Mouse (Mus musculus): ENCODE measurements at regions not wholly inside any gene's neighbourhood (a gene's known extent, or its start where the extent isn't known, plus 50 kb on each side); places are given as distances from the start of the nearest gene placed in this dataset.

DNA sequence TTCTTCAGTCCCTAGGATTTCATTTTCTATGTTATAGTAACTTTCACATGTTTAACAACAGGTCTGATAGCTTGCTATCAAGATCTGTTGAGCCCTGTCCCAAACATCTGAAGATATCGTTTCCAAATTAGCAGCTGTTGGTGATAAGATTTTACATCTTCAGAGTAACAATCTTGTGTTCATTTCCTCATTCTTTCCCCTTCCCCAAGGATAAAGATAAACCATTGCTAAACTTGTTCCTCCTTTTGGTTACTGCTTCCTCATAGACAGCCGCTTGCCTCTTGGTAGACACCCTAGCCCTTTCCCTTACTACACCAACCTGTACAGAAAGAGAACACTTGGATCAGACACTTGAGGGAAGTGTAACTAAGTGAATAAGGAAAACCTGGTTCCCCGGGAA, 58.6 kb downstream of the Kcnrg start:
- no peak for DNase-seq (ENCODE audit: low spot score)
- intact Hi-C loops (cut with DNase I) = no loop called here

DNA sequence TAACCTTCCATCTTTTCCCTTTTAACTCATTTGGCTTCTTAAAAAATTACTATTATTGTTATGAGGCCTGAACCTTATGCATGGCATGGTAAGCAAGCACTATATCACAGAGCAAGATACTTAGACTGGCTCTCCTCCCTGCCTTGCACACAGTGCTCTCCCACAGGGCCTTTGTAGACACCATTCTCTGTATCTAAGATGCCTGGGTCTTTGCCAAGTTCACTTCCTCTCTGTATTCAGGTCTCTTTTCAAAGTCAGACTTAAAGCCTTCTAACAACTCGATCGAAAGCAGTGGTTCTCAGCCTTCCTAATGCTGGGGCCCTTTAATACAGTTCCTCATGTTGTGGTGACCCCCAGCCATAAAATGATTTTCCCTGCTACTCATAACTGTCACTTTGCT, 65.9 kb downstream of the Kcnrg start:
- no peak for DNase-seq (ENCODE audit: low spot score)
- intact Hi-C loops (cut with DNase I) = no loop called here

DNA sequence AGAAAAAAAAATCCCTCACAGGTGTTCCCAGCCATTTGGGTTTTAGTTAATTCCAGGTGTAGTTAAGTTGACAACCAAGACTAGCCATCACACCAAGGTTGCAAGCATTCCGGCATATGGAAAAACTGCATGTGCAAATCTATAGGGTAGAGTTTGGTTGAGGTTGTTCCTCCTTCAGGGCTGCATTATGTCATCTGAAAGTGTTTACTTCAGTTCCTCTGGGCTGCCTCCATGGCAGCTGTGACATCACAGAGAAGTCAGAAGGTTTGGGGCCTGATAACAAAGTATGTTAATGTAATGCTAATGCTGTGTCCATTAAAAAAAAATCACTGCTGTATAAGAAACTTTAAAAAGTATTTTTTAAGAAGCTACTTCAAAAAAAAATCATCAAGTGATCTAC, 70.8 kb downstream of the Kcnrg start:
- intact Hi-C loops (cut with DNase I) = no loop called here
- no peak for DNase-seq (ENCODE audit: low spot score)

DNA sequence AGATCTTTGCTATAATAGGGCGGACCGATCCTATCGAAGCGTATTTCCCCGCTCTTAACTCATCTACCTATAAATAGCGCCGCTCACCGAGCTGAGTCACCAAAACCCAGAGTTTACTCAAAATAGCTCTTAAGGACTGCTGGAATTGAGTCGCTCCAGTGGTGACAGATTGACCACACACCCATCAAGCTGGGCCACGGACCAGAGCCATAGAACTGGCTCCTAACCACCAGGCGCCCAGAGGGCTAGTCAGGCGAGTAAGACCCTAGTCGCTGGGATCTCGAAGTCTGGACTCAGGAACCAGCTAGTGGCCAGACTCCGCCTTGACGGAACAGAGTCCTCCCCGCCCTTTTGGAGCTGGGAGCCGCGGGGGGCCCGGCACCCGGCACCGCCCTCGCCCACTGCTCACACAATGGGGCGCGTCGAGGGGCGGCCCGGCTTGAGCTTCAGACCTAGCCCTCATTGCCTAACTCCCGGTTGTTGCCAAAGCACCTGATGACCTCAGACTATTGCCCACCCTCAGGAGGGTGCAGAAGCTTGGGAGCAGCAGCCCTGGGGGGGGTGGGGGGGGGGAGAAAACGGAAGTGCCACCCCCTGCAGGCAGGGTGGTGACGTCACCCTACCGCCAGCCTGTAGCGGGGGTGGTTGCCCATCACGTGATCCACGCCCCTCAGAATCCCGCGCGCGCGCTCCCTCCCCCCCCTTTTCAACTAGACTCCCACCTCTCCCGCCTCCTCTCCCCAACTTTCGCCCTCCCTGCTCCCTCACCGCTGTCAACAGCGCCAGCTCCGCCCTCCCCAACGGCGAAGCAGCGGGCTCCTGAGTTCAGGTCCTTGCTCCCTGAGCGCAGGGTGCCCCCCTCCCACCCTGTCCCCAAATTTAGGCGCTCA, 73.8 kb downstream of the Kcnrg start:
- intact Hi-C loops (cut with DNase I) = loop anchor here (2.0 to 10.0 kb wide), 2 partner anchors 30 to 494 kb away; no protein-coding TSS in a partner anchor
- DNase-seq (ENCODE audit: low spot score) = peak; percentile 81

DNA sequence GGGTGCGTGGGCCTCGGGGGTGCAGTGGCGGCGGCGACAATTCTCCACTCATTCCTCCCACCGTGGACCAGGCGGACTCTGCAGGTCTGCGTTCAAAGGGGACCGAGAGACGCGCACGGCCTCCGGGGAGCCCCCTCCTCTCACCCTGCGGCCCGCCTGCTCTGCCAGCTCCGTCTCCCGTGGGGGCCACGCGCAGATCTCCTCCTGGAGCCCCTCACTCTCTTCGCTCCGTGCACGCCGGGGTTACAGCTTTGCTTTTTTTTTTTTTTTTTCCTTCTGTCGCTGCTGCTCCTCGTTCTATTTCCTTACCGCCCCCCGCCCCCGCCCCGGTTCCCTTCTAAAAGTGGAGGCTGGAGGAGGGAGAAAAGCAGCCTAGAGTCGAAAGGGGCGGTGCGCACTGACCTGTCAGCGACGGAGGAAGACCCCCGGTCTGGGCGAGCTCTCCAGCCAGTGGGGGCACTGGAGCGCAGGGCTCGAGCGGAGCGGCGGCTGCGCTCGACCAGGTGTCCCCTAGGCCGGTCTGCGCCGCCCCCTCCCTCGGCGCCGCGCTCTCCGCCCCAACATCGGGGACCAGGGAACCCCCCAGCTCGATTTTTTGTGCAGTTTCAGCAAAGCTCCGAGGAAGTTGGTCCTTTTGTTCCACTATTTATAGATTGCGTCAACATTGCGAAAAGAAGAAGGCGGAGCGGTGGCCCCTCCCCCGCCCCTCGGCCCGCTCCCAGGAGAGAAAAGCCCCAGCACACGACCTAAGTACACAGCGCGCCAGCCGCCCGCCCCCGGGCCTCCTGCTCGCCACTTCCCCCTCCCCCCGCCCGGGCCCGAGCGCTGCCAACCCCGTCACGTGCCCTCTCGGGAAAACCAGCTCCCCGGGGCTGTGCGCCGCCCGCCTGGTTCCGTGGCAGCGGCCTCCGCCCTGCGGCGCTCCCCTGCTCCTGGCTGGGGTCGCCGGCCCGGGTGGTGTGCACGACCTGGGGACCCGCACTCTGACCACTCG, 74.7 kb downstream of the Kcnrg start:
- peak; percentile 80 for DNase-seq (ENCODE audit: low spot score)
- intact Hi-C loops (cut with DNase I) = loop anchor here (2.0 to 10.0 kb wide), 2 partner anchors 31 to 493 kb away; no protein-coding TSS in a partner anchor

GRCm38 (mm10) chr14:61682721-61683355, 75.6 kb downstream of the Kcnrg start:
- intact Hi-C loops (cut with DNase I) = loop anchor here (10.0 kb wide), 1 partner anchor 492 kb away; no protein-coding TSS in a partner anchor
- peak; percentile 26 for DNase-seq (ENCODE audit: low spot score)

- no peak for DNase-seq (ENCODE audit: low spot score)
- intact Hi-C loops (cut with DNase I) = loop anchor here (10.0 kb wide), 1 partner anchor 491 kb away; no protein-coding TSS in a partner anchor
Observed at GRCm38 (mm10) chr14:61683356-61683740, 76.1 kb downstream of the Kcnrg start.

DNA sequence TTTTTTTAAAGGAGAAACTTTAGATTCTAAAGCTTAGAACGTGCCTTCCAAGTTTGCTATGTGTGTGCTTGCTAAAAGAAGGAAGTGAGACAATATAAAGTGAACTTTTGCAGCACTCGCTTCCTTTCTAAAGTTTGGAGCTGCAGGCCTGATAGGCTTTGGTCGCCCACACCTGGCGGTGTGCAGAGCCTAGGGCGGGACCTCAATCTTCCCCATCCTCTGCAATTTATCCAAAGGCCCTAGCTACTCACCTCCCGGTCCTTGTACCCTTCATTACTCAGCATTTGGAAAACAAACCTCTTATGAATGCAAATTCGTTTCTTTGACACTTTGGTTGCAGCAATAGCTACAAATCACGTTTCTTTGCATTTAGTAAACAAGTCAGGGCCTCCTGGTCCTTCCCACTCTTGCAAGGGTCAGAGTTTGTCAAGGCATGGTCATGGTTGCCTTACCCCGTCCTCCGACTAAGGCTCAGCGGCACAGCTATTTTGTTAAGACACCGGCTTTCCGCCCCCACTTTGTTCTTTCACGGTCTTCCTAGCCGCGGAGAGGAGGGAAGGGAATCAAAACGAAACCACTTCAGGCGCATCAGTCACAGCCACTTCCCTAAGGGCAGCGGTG, 76.6 kb downstream of the Kcnrg start:
- intact Hi-C loops (cut with DNase I) = loop anchor here (10.0 kb wide), 1 partner anchor 491 kb away; no protein-coding TSS in a partner anchor
- no peak for DNase-seq (ENCODE audit: low spot score)

DNA sequence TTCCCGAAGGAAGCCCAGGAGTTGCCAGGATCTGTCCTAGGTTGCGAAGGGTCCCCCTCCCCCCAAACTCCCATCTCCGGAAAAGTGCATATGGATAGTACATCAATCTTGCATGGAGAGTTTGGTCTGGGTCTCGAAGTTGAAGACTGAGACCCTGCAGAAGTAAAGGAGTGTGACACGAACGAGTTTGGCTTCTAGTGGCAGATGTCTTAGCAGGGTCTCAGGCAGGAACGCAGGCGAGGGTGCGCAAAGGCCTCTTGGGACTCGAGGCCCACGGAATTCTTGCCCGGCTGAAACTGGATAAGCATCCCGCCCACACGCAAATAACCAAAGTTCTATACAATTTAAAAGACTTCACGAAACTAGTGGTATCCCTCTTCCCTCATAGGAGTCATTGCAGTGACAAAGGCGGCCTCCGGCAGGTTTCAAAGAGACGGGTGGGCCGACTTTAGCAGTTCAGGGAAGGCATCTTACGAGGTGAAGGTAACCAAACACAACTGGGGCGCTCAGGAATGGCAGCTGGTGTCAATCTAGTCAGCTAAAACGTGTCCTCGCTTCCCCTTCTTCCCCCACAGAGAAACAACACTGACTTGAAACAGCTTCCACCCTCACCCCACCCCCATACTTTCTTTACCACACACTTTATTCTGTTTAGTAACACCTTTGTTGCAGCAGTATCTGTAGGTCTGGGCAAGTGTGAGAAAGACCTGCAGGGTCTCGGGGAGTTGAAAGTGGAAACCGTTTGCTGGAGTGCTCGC, 77.4 kb downstream of the Kcnrg start:
- no peak for DNase-seq (ENCODE audit: low spot score)
- intact Hi-C loops (cut with DNase I) = loop anchor here (10.0 kb wide), 1 partner anchor 490 kb away; no protein-coding TSS in a partner anchor

GRCm38 (mm10) chr14:61685231-61685800, 78.1 kb downstream of the Kcnrg start:
- DNase-seq (ENCODE audit: low spot score) = no peak
- intact Hi-C loops (cut with DNase I) = loop anchor here (10.0 kb wide), 1 partner anchor 489 kb away; no protein-coding TSS in a partner anchor

DNA sequence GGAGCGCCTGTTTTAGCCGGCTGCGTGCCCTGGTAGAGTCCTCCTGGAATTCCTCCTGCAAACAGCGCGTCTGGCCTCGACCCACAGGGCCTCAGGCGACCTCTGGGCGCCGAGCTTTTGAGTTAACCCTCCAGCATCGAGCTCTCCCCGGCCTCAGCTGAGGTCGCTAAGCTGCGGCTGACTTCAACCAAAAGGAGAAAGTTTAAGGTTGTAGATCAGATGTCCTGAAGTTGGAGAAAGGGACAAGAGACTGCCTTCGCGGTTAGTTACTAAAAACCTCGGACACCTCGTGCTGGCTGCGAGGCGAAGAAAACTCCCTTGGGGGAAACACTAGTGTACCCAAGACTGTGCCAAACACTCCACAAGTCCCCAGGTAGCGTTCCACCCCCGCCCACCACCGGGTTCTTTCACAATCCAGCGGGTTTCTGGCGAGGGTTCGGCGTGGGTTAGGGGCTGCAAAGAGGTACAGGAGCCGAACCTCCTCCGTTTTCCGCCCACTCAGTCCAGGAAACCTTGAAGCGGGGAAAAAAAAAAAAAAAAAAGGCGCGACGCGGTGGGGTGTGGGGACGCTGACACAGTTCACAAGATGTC, 78.9 kb downstream of the Kcnrg start:
- DNase-seq (ENCODE audit: low spot score) = no peak
- intact Hi-C loops (cut with DNase I) = loop anchor here (2.0 to 10.0 kb wide), 2 partner anchors 47 to 489 kb away; no protein-coding TSS in a partner anchor

DNA sequence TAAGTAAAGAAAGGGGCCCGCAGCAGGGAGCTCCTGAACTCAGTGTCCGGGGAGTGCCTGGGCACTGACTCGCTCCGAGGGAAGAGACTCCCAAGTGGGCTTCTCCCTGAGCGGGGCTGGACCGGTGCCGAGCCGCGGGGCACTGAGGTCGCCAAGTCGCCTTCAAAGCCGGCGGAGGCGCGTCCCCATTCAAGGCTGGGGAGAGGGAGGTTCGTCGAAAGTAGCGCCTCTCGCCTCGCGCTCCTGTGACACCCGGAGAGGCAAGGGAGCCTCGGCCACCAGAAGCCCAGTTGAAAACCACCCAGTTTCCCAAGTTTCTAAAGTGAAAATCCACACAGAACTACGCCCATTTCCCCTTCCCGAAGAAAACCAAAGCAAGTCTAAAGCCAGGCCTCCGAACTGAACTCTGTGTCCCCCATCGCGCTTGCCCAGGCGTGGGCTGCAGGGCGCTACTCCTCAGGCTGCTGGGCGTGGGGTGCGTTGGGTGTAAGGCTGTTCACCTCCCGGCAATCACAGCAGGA, 79.6 kb downstream of the Kcnrg start:
- intact Hi-C loops (cut with DNase I) = loop anchor here (2.0 to 10.0 kb wide), 2 partner anchors 46 to 488 kb away; no protein-coding TSS in a partner anchor
- DNase-seq (ENCODE audit: low spot score) = peak; percentile 32

DNA sequence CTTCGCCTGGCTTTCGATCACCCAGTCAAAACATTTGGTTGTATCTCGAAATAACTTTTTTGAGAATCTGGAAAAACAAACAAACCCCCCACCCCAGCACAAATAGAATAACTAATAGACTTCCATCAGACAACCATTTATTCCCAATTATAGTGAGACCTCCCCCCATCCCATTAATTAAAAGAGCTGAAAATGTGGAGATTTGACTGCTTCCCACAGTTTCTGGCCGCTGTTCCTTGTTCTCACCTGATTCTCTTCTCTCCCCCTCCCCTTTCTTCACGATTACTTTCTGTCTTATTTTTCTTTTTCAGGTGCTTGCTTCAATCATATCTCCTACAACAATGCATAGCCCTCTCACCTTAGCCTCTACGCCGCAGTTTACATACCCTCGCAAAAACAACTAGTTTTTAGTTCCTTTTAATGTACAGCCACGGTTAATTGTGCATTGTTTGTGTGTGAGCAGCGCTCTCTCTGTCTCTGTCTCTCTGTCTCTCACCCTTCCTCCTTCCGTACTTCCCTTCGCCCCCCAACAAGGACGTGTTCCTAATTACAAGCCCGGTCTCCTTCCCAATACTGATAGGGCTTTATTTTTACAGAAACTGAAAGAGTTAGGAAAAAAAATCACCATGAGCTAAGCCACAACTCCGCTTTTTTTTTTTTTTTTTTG, 80.2 kb downstream of the Kcnrg start:
- DNase-seq (ENCODE audit: low spot score) = no peak
- intact Hi-C loops (cut with DNase I) = loop anchor here (2.0 to 10.0 kb wide), 2 partner anchors 45 to 487 kb away; no protein-coding TSS in a partner anchor

DNA sequence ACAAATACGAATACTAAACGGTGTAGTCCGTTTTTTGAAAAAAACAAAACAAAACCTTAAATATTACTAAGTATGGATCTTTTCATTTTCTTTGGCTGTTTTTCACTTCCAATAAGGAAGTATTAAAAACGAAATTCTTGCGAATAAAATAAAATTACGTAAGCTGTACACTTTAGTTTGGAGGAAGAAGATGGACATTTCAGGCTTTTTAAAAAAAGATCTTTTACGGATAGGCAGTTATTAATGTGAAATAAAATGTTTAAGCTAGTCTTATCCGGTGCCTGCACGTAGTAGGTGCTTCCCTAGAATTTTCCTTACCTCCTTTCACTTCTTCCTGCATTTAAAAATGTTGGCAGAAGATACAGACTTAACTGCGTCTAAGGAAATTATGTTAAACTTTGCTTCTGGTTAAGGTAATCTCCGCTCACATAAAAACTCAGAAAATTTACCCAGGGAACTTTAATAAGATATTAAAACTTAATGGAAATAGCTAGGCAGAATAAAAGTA, 80.8 kb downstream of the Kcnrg start:
- intact Hi-C loops (cut with DNase I) = loop anchor here (10.0 kb wide), 1 partner anchor 487 kb away; no protein-coding TSS in a partner anchor

DNA sequence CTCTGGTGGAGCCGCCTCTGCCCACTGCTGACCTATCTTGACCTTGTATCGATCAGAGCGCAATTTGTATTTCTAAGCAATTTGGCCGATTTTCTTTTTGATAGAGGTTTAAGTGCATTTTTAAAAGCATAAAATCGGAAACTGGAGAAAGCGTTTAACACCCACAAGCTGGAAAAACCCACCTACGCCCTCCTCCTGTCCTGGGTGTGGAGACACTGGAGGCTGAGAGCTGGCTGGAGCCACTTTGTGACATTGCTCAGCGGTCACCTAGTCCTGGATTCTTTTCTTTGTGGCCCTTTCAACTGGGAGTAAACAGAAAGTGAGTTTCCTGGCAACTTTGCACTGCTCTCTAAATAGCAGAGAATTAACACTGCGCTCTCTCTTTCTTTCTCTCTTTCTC, 81.4 kb downstream of the Kcnrg start:
- DNase-seq (ENCODE audit: low spot score) = no peak
- intact Hi-C loops (cut with DNase I) = loop anchor here (10.0 kb wide), 1 partner anchor 486 kb away; no protein-coding TSS in a partner anchor

More for the DNA sequence above, 80.8 kb downstream of the Kcnrg start:
- DNase-seq (ENCODE audit: low spot score) = no peak

GRCm38 (mm10) chr14:61689281-61689680, 82.0 kb downstream of the Kcnrg start:
- DNase-seq (ENCODE audit: low spot score) = no peak
- intact Hi-C loops (cut with DNase I) = loop anchor here (10.0 kb wide), 1 partner anchor 486 kb away; no protein-coding TSS in a partner anchor

Measured in heart, postnatal 25 days (tissue).